Mouse (Mus musculus) kidney, postnatal 25 days (tissue): ENCODE measurements around the gene Nrp2.

ENCODE experiments used
- DNase-seq, 2 experiments: peaks; one replicate each; pipeline ENCODE4 v3.0.0; 2021; ENCODE audit warnings: mixed read lengths in 2 of 2

Nrp2 gene

DNA sequence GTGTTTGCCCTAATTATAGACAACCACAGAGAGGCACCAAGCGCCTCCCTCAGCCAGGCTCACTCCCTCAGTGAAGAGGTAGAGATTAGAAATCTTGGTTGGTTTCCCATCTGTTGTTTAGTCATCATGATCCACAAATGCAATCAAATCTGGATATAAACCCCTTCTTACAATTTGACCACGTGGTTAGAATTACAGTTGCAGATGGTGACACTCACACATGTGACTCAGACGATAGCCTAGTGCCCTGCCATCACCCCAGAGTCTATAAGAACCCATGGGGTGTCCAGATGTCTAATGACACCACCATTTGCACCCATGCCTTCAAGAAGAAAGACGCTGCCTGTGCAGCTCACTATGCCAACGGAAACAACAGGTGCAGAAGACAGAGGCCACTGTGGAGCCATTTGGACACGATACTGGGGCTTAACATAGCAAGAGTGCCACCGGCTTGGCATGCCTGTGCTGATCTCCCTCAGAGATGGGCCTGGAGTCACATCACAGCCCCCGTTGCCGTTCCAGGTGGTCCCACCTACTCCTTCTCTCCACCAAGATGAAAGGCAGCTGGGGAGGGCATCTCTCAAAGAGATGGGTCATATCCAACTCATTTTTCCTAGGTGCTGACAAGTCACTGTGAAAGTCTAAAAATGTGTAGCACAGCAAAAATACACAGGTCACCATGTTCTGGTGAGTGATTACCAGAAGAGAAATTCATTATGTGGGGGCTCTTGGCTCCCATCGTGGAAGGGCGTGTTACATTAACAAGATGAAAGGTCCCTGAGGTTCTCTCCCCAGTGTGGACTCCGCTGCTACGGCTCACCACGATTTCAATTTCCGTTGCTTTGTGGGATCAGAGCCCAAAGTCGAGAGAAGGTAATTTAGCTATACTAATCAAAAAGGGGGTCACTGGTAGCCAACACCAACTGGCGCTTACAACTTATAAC is 123.0 kb downstream of the Nrp2 start:
- peak; percentile 22 to 47 for DNase-seq

DNA sequence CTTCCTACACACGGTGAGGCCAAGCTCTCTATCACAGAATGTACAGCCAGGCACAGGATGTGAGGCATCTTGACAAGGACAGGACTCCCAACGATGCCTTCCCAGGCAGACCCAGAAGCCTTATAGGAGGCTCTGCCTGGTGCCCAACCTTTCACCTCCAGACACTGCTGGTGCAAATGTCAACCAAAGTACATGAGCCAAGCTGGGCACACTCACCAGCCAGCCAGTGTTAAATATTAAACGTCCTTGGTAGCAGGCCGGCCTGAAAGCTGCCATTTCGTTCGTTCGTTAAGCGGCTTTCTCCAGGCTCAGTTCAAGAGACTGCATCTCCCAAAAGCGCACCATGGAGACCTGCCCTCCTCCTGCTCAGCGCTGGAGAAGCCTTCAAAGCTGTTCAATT is 124.2 kb downstream of the Nrp2 start:
- DNase-seq: peak; percentile 75 to 91

DNA sequence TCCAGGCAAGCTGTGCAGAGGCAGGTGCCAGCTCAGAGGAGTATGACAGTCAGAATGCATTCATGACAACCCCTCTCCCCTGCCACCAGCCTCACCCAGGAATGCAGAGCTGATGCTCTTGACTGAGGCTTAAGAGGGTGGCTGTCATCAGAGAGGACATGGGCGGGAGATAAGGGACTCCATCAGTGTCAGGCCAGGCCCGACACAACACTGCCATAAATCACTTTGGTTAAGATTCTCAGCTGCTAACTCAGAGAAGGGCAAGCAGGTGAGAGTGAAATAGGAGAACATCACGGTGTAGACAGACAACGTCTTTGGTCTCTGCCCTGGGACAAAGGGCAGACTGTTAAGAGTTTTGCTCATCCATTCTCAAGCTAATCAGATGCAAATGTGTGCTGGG is 125.1 kb downstream of the Nrp2 start:
- peak; percentile 38 to 65 for DNase-seq

DNA sequence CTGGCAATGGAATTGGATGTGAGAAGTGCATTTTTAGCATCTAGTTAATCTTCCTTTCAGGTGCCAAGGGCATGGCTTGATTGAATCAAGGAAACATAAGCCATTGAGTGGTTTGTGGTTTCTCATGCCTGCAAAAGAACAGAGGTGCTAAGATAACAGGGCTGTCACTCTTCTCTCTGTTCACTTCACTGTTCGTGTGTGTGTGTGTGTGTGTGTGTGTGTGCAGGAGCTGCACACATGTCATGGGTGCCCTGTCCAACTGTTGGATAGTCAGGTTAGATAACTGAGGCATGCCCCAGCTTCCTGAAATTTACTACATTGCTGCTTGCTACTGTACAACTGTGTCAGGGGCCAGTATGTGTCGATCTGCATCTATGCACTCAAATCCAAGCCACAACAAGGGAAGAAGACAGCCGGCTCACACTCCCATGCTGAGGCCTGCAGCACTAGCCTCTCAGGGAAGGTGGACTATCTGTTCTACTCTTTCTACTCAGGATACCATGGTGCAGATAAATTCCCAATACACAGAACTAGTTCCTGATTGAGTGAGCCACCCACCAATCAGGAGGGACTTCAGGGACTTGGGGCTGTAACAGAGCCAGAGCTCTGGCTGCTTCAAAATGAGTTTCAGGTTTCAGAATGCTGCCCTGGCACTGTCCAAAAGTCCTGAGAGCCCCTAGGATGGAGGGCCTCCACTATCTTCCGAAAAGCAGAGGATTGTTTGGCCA is 126.8 kb downstream of the Nrp2 start:
- DNase-seq: no peak

DNA sequence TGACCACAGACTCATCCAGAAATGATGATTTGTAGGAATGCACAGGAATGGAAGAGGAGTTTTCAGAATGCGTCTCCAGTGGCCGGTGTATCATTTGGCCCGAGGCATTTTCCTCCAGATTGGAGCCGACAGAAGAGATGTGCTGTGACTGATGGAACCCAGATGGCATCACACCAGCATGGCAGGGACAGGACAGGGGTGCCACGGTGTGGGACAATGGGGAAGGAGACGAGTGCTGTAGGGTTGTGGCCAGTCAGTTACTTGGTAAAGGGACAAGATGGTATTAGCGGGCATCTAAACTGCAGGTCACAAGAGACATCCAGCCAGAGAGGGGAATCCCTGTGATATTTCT is 127.3 kb downstream of the Nrp2 start:
- DNase-seq: no peak

DNA sequence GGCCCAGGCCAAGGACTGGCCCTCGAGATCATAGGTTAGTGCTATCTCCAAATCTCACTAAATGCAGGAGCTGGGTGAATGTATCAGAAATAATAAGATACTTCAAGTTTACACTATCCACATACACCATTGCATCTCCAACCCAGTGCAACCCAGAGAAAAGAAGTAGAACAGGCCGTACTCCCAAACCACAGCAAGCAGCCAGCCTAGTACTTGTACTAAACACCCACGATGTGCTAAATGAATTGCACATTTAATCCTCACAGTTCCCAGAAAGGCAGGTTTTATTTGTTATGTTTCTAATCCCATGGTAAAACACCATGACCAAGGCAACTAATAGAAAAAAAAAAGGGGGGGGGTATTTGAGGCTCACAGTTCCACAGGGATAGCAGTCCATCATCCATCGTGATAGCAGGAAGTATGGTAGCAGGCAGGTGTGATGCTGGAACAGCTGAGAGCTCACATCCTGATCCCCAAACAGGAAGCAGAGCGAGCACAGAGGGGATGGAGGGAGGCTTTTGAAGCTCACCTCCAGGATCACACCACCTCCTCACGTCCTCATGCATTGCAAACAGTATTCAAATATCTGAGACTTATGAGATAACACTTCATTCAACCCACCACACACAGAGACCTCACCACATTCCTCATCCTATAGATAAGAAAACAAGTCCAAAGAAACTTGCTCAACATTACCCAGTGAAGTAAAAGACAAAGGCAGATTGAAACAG is 128.8 kb downstream of the Nrp2 start:
- DNase-seq: no peak

DNA sequence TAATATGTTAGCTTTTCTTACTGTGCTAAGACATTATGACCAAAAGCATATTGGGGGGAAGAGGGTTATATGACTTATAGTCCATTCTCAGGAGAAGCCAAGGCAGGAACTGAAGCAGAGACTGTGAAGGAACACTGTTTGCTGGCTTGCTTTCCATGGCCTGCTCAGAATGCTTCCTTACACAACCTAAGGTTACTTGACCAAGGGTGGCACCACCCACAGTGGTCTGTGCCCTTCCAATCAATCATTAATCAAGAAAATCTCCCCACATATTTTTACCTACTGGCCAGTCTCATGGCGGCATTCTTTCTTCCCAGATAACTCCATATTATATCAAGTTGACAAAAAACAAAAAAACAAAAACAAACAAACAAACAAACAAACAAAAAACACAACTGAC is 130.3 kb downstream of the Nrp2 start:
- no peak for DNase-seq

DNA sequence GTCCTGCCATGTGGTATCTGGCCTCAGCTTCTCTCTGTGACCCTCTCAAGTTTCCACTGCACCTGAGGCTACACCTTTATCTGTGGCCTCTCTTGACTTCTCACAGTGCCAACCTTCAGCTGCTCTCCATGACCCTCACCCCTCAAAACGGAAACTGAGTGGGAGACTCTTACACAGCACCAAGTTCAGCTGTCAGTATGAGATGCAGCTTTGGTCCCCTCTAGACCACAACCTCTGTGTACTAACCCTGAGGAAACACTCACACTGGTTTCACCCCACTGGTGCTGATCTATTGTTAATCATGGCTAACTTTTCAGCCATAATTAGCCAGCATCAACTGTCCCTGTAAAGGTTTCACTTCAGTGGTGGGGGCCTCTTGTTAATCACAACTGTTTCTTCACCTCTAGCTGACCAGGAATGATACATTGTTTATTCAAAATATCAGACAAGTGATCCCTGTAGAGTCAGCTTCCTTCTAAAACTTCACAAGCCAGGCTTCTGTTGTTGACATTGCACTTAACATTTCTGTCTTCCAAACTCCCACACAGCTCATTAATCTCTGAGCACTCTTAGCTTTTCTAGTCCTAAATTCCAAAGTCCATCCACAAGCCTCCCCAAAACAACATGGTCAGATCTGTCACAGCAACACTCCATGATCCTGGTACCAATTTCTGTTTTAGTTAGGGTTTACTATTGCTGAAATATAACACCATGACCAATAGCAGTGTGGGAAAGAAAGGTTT is 131.5 kb downstream of the Nrp2 start:
- no peak for DNase-seq

DNA sequence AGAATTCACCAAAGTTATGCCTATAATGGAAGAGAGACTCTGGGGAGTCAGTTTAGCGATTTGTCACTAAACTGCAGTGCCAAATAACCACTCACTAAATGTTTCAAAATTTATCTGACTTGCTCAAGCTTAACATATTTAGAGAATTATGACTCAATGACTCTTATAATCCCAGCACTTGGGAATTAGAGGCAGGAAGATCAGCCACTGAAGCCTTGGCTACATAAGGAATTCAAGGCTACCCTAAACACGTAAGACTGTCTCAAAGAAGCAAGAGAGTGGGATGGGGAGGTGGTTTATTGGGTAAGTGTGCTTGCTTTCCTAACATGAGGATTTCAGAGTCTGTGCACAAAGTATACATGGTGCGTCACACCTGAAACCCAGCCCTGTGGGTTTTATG is 135.0 kb downstream of the Nrp2 start:
- DNase-seq: no peak

DNA sequence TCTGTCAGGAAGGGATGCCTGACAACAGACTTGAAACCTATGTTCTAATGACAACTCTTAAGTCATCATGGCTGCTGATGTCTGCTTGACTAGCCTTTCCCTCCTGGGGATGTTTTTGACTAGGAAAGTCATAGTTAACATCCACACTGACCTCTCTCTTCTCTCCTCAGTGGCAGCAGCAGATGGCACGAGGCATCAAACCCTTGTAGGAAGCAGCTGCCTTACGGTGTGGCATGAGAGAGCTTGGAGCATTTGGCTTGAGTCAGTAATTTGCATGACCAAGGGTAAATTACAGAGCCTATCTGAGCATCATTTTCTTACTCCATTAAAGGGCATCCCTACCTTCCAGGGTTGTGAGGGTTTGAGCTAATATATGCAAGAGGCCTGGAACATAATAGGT is 135.5 kb downstream of the Nrp2 start:
- DNase-seq: no peak

DNA sequence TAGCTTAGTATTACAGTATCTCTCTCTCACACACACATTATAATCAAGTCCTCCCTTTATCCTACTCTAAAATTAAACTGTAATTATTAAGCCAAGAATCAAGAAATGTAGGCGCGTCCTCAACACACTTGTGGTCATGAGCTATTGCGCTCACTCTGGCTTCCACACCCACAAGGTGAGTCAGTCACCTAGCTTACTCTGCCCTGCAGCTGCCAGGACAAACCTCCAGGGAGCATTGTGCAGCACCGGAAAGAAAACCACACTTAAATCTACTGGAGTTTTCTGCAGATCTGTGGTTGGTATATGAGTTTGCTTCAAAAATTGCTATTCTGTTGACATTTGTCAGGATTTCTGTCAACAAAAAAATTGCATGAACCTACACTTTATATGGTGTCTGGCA is 140.1 kb downstream of the Nrp2 start:
- no peak for DNase-seq

DNA sequence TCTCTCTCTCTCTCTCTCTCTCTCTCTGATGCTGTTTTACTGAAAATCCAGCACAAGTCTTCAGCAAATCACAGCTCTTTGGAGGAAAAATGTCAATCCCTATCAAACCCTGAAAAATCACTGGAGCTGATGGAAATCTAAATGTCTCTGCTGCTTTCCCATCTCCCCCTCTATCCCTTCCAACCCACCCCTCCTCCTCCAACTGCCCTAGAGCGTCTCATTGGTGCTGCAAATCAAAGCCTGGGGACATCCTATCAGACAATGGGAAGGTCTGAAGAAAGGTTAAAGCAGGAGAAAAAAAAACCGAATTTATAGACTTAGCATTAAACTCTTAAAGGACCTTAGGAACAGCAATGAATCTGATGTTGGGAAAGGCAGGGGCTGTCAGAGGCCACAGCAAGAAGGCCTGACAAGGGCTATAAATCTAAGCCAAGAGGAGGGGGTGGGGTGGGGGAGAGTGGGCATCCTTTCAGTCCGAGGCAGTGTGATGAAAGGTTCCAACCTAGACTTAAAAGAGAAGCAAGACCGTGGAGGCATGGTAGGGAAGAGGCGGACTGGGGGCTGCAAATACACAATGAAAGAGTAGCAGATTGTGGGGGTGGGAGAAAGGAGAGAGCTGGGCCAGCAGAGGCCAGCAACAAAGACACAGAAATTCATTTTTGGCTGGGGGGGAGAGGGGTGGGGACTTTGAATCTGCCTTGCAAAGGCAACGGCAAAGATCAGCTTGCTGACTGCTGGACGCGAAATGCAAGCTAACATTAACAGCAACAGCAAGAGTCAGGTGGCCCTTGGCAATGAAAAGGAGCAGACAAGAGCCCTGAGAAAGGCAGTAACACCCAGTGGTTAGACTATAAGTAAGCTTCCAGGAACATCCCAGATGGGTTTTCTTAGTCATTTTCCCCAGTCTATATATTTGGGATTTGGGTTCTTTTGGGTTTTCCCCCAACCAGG is 148.2 kb downstream of the Nrp2 start:
- no peak for DNase-seq

DNA sequence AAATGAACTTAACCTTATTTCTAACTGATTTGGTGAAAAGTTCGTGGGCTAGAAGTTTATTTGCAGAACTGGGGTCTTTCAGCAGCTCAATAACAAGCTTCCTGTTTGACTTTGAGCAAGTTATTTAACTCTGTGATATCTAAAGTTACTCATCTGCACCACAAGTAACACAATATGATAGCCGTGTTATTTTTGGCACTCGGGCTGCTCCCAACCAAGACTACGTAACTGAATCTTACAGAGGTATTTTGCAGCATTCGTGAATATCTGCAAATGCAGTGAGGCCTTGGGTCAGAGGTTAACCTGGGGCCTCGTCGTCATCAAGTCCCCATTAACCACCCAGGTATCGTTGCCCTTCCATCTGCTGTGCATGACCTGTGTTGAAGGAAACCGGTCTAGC is 150.3 kb downstream of the Nrp2 start:
- no peak for DNase-seq

DNA sequence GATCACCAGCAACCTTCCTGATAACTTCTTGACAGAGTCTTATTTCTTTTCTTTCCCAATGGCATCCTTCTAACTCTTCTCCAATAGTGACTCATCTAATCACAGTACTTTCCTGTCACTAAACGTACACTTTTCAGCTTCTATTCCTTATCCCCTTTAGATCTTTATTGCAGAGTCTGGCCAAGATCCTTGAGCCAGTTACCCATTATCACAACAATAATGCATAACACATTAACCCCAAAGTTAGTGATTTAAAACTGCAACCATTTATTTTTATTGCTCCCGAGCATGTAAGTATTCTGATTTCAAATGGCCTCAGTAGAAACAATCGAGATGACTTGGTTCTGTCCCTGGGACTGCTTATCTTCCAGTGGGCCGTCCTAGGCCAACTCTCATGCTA is 150.9 kb downstream of the Nrp2 start:
- no peak for DNase-seq

DNA sequence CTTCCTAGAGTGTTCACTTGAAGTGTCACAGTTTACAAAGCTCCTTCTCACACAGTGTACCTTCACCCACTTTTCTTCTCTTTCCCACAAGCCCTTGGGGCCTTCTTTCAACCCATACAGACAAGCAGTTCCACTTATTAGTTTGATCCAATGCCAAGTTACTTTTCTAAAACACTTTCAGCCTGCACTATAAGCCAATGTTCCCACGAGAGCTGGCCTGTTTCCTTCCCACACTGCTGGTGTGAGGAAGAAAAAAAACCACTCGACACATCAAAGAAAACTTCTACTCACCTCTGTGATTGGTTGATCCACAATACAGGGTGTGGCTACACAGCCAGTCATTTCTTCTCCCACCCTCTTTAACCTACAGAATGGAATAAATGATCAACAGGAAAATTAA is 156.0 kb downstream of the Nrp2 start:
- no peak for DNase-seq

DNA sequence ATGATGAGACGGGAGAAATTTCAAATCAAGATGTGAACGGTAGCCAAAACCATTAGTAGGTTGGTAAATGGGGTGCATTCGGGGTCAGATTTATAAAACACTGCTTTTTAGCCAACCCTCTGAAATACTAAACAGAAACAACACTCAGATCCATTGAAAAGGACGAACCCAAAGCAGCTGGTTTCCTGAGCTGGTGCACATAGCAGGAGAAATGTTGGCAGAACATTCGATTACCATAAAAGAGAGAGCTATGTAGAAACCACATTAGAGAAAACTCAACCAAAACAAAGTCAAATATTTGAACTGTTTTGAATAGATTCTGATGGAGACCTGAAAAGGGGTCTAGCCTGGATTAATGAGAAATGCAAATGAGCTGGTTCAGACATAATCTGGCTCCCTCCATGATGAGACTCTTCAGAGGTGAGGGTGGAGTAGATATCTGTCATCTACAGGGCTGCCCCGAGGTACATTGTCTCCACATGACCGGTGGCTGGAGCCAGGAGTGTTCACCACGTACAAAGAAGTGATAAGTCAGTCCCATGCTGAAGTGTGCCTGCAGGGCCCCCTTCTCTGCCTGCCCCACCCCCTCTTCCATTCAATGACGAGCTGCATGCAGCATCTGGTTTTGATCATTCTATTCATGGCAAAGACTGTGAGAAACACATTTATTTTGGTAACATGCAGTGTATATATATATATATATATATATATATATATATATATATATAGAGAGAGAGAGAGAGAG is 156.6 kb downstream of the Nrp2 start:
- no peak for DNase-seq

DNA sequence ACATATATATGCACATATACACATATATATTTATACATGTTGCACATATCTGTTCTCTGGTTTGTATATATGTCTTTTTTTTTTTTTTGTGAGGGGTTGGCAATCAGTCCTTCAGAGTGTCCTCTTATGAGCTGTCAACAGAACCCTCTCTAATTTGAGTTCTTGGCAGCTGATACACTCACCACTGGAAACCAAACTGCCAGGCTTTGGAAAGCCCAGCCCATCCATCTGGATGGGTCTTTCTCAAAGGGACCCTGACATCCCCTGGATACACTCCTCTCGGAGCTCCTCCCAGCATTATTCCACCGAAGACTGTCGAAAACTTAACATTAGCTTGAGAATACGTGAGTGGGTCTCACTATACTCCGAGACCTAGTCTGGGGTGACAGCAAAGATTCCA is 157.2 kb downstream of the Nrp2 start:
- no peak for DNase-seq

DNA sequence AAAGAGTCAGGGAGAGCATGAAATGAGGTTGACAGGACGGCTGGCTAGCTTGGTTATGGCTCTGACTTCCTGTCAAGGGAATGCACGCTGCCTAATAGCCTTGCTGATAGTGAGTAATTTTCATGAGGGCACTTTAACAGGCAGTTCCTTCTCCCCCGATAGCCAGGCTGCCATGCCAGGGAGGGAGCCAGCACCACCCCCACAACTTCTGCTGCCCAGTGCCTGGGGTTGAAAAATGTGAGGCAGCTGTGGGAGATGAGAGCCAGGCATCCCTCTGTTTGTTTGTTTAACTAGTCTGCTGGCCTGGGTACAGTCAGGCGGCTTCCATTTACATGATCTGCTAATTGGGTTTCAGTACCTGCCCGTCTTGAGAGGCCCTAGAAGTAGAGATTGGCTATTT is 157.7 kb downstream of the Nrp2 start:
- DNase-seq: peak in 1 of 2 experiments; percentile 36
